In the genomic region with DNA sequence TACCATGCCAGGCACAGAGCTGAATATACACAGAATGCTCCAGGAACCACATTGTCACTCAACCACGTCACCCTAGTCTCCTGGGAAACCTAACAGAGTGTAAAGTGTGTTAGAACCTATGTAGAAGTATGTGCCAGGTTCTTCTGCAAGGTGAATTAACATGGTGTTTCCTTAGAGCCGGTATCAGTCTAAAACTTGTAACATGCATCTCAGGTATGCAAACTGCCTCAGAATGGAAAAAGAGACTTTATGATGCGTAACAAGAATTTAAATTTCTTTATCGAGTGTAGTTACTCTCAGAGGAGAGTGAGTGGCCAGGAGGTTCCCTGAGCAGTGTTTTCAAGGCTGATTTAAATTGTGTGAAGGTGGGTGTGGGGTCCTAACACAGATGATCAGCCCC, we compare ENCODE assay signal across 8 mouse cellular contexts.
DNase-seq lines count a peak whose midpoint lies in the region; ATAC-seq and TF ChIP-seq lines count a peak whose summit lies in the region.

No protein-coding gene starts in this region.

- H3K36me3 ChIP-seq in hindbrain, embryonic 10.5 days: no peaks in the 10 kb centered on the region
- H3K36me3 ChIP-seq in hindbrain, embryonic 16.5 days (ENCODE audit: control insufficient read depth, insufficient read depth, low read length): no peaks in the 10 kb centered on the region
- H3K36me3 ChIP-seq in hindbrain, embryonic 12.5 days: no peaks in the 10 kb centered on the region
- H3K36me3 ChIP-seq in liver, embryonic 16.5 days (ENCODE audit: control insufficient read depth, insufficient read depth): no peaks in the 10 kb centered on the region

- no peaks in the 10 kb centered on the region for H3K27me3 ChIP-seq in hindbrain, embryonic 10.5 days (ENCODE audit: insufficient read depth, poor library complexity, severe bottlenecking)
- no peaks in the 10 kb centered on the region for H3K27me3 ChIP-seq in hindbrain, embryonic 16.5 days (replicated peaks; ENCODE audit: control insufficient read depth, insufficient read depth, low read length)
- H3K27me3 ChIP-seq in Patski: no peaks in the 10 kb centered on the region
- H3K27me3 ChIP-seq in hindbrain, embryonic 12.5 days: no peaks in the 10 kb centered on the region
- H3K27me3 ChIP-seq in liver, embryonic 16.5 days (ENCODE audit: control insufficient read depth, insufficient read depth, low read depth, low read length): no peaks in the 10 kb centered on the region

- CTCF ChIA-PET in Patski (lab: Charles Lee): interaction anchor here (0.7 to 2.7 kb wide), 5 partner anchors 18 to 41 kb away, joined by 3 to 12 read pairs (median 3); no protein-coding TSS in a partner anchor

- H3K4me3 ChIP-seq in hindbrain, embryonic 10.5 days: 0 out of 2 replicates have a peak overlapping the region, but pooled peaks have one; percentile 45
- H3K4me3 ChIP-seq in hindbrain, embryonic 16.5 days (ENCODE audit: low read length): no peak overlapping the region
- no peak overlapping the region for H3K4me3 ChIP-seq in hindbrain, embryonic 12.5 days
- H3K4me3 ChIP-seq in liver, embryonic 16.5 days (ENCODE audit: low read depth, low read length): no peak overlapping the region

- no peak for DNase-seq in hindbrain, embryonic 10.5 days (ENCODE audit: low spot score)
- no peak for DNase-seq in Patski (ENCODE audit: low read depth, low spot score)
- DNase-seq in cerebellum, postnatal 36 days: no peak
- DNase-seq in testis, postnatal 10 days (ENCODE audit: low spot score): no peak
- no peak for DNase-seq in gastrocnemius, postnatal 4 days (ENCODE audit: low spot score in 2 of 2)

- no peak for ATAC-seq in hindbrain, embryonic 16.5 days
- peak; percentile 6 for ATAC-seq in Patski
- no peak for ATAC-seq in hindbrain, embryonic 12.5 days (ENCODE audit: low FRiP score)
- ATAC-seq in liver, embryonic 16.5 days (ENCODE audit: low read depth): no peak

- in situ Hi-C loops in Patski (cut with MboI; ENCODE audit: low pct_unique_long_range_greater_than_20kb): no loop called here

- no peak overlapping the region for H3K9ac ChIP-seq in hindbrain, embryonic 16.5 days (ENCODE audit: low read depth, low read length)
- no peak overlapping the region for H3K9ac ChIP-seq in hindbrain, embryonic 12.5 days
- H3K9ac ChIP-seq in liver, embryonic 16.5 days (ENCODE audit: low read depth, low read length): no peak overlapping the region

- H3K4me1 ChIP-seq in hindbrain, embryonic 10.5 days (replicated peaks): peaks cover 94% of the 10 kb centered on the region
- H3K4me1 ChIP-seq in hindbrain, embryonic 16.5 days (ENCODE audit: control insufficient read depth, insufficient read depth, low read depth, low read length): peaks cover 29% of the 10 kb centered on the region
- H3K4me1 ChIP-seq in hindbrain, embryonic 12.5 days: peaks cover 74% of the 10 kb centered on the region
- H3K4me1 ChIP-seq in liver, embryonic 16.5 days (ENCODE audit: control insufficient read depth, low read depth, low read length): peaks cover 76% of the 10 kb centered on the region

- no peaks in the 10 kb centered on the region for H3K9me3 ChIP-seq in hindbrain, embryonic 10.5 days
- no peaks in the 10 kb centered on the region for H3K9me3 ChIP-seq in hindbrain, embryonic 16.5 days (ENCODE audit: control insufficient read depth, low read length)
- no peaks in the 10 kb centered on the region for H3K9me3 ChIP-seq in hindbrain, embryonic 12.5 days (replicated peaks)
- H3K9me3 ChIP-seq in liver, embryonic 16.5 days (replicated peaks; ENCODE audit: control insufficient read depth, low read length): no peaks in the 10 kb centered on the region

- H3K27ac ChIP-seq in hindbrain, embryonic 10.5 days: peak overlapping the region; percentile 87
- no peak overlapping the region for H3K27ac ChIP-seq in hindbrain, embryonic 16.5 days (ENCODE audit: low read depth, low read length)
- peak overlapping the region; percentile 71 for H3K27ac ChIP-seq in hindbrain, embryonic 12.5 days
- H3K27ac ChIP-seq in liver, embryonic 16.5 days (ENCODE audit: low read length): no peak overlapping the region

- 46% methylated on average over 4 of the region's 4 CpGs for WGBS in hindbrain, embryonic 10.5 days
- WGBS in hindbrain, embryonic 16.5 days: 44% methylated on average over 4 of the region's 4 CpGs
- 48% methylated on average over 4 of the region's 4 CpGs for WGBS in hindbrain, embryonic 12.5 days
- WGBS in liver, embryonic 16.5 days (ENCODE audit: insufficient replicate concordance): 76% methylated on average over 4 of the region's 4 CpGs

- H3K4me2 ChIP-seq in hindbrain, embryonic 16.5 days (ENCODE audit: low read length): no peak overlapping the region
- H3K4me2 ChIP-seq in hindbrain, embryonic 12.5 days (replicated peaks): peak overlapping the region; percentile 50
- peak overlapping the region; percentile 29; the same call in 1 of the 2 replicates for H3K4me2 ChIP-seq in liver, embryonic 16.5 days (ENCODE audit: low read depth, low read length)

- no peak for TF ChIP-seq CTCF in Patski (IDR thresholded peaks at IDR 0.05)

- POLR2A ChIA-PET in Patski (lab: Charles Lee): interaction anchor here (0.6 to 1.6 kb wide), 4 partner anchors 12 to 86 kb away, joined by 3 to 12 read pairs (median 4); no protein-coding TSS in a partner anchor

Comparison
In these comparisons a context has a peak if more than half of its experiments do, and no peak if none do; other contexts are left out.
1. H3K27ac ChIP-seq: peak in hindbrain, embryonic 10.5 days (single experiment) and hindbrain, embryonic 12.5 days (single experiment); none in hindbrain, embryonic 16.5 days (single experiment) and liver, embryonic 16.5 days (single experiment).